Mouse (Mus musculus) E14TG2a.4 (cell line): ENCODE measurements around the gene Evc.
A peak's percentile ranks its signal among the peaks of the same experiment; 100 is the strongest.

Experiments used
- H3K27me3 ChIP-seq: 2 replicates; pipeline ENCODE4 v1.6.1; 2014; ENCODE audit warnings: low read length, control low read depth; ENCODE audit not compliant: insufficient read depth
- H3K36me3 ChIP-seq: 2 replicates; pipeline ENCODE4 v1.6.1; 2014; ENCODE audit warnings: low read length, control low read depth; ENCODE audit not compliant: insufficient read depth
- H3K4me1 ChIP-seq: replicated peaks from 2 replicates; pipeline ENCODE4 v1.6.1; 2014; ENCODE audit warnings: low read depth, low read length, control low read depth
- H3K4me3 ChIP-seq: replicated peaks from 2 replicates; pipeline ENCODE4 v1.5.1; 2014; ENCODE audit warnings: mild to moderate bottlenecking, low read length
- H3K9me3 ChIP-seq: 2 replicates; pipeline ENCODE4 v1.6.1; 2014; ENCODE audit warnings: low read length, control low read depth
- CTCF ChIP-seq: conservative IDR thresholded peaks from 2 replicates; pipeline ENCODE4 v1.5.1; 2014; ENCODE audit warnings: low read length
- NANOG ChIP-seq: IDR thresholded peaks from 2 replicates; pipeline ENCODE4 v1.6.1; 2014; ENCODE audit warnings: borderline replicate concordance, low read length, mixed read lengths
- POU5F1 ChIP-seq: IDR thresholded peaks from 2 replicates; pipeline ENCODE4 v1.6.1; 2014; ENCODE audit warnings: low read length, borderline replicate concordance

Evc gene

DNA sequence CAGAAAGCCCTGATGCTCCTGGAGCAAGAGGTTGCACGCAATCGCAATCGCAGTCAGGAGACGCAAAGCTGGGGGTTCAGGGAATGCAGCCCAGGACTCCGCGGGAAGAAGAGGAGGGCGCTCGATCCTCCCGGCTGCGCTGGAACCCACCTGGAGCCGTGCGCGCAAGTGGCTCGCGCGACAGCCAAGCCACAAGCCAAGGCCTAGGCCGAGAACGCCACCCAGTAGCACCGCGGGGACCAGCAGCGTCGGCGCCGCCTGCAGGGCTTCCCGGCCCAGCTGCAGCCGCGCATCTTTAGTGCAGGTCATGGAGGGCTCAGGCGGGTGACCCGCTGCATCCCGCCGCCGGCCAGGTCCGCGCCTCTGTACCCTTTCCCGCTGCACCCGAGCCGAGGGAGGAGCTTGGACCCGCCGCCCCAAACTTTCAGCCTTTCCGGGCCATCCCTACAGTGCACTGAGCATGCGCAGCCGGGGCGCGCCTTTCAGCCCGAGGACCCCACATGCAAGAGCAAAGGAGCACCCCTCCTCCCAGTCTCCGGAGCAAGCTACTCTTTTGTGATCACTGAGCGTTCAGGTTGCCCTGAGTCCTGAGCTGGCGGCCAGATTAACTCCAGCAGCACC is at the start of gene Evc:
Gene Evc, minus strand, starts transcription at position 410 of the 621 bp plus-strand sequence.
- peaks cover 40% of the 10 kb centered on the region for H3K36me3 ChIP-seq
- H3K4me3 ChIP-seq = peak within 1 kb of the TSS; percentile 85
- H3K4me1 ChIP-seq = peaks cover 59% of the 10 kb centered on the region
- H3K9me3 ChIP-seq = no peaks in the 10 kb centered on the region
- TF ChIP-seq CTCF = no peak
- no peak for TF ChIP-seq NANOG
- no peak for TF ChIP-seq POU5F1
- H3K27me3 ChIP-seq = peaks cover 34% of the 10 kb centered on the region

DNA sequence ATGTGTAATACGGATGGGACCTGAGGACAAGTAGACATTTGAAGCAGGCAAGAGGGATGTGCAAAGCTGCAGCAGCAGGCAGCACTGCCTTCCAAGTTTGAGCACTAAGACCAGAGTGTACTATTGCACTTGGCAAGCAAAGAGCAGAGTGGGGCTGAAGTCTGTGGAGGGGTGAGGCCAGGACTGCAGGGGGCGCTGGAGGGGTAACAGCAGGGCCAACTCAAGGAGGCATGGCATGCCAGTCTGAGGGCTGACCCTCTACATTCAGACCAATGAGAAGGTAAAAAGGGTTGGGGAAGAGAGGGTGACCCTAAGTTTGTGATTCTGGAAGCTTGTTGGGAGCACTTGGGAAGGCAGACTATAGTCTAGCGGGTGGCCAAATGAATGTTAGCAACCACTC is 46.9 kb upstream of the Evc start:
- Histone ChIP-seq H3K9me3 (no peaks in the 10 kb centered on the region), H3K4me1 (peaks cover 7% of the 10 kb centered on the region), H3K4me3 (no peak overlapping the region), H3K36me3 (peaks cover 90% of the 10 kb centered on the region), H3K27me3 (no peaks in the 10 kb centered on the region)
- TF ChIP-seq NANOG (no peak), CTCF (peak; percentile 13; the same call in 1 of the 2 replicates)

DNA sequence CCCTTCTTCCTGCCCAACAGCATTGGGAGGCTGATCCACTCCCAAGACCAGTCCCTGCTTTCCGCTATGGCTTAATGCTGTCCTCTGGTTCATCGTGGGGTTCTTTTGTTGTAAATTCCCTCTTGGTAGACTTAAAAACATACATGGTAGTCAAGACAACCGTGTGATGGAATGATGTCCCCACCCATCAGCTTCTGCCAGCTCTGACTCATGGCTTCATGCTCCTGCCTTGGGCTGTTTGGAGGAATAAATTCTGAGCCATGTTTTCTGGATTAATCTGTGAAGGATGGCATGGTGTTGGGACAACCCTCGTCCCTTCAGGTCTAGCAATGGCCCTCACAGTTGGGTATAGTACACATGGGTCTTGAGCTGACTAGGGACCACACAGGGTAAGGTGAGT is 43.9 kb upstream of the Evc start:
- no peaks in the 10 kb centered on the region for H3K27me3 ChIP-seq
- TF ChIP-seq NANOG (no peak), CTCF (no peak), POU5F1 (no peak)
- H3K4me3 ChIP-seq = no peak overlapping the region
- no peaks in the 10 kb centered on the region for H3K9me3 ChIP-seq
- H3K36me3 ChIP-seq = peaks cover 84% of the 10 kb centered on the region
- no peaks in the 10 kb centered on the region for H3K4me1 ChIP-seq

DNA sequence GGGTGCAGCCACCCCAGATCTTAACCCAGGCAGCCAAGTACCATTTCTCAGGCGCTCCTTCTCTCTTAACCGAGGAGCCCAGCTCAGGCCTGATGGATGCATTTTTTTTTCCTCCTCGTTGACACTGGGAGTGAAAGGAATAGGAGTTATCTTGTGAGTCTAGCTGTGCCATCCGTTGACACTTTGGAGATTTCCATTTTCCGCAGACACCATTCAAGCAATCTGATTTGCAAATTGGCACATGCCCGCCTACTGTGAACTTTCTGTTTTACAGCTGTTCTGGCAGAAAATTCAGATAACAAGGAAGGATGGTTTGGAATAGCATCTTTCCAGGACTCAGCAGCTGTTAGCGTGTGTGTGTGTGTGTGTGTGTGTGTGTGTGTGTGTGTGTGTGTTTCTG is 40.7 kb upstream of the Evc start:
- no peaks in the 10 kb centered on the region for H3K9me3 ChIP-seq
- no peaks in the 10 kb centered on the region for H3K27me3 ChIP-seq
- H3K4me1 ChIP-seq = no peaks in the 10 kb centered on the region
- H3K4me3 ChIP-seq = no peak overlapping the region
- TF ChIP-seq NANOG (no peak), POU5F1 (no peak), CTCF (no peak)
- peaks cover 79% of the 10 kb centered on the region for H3K36me3 ChIP-seq

DNA sequence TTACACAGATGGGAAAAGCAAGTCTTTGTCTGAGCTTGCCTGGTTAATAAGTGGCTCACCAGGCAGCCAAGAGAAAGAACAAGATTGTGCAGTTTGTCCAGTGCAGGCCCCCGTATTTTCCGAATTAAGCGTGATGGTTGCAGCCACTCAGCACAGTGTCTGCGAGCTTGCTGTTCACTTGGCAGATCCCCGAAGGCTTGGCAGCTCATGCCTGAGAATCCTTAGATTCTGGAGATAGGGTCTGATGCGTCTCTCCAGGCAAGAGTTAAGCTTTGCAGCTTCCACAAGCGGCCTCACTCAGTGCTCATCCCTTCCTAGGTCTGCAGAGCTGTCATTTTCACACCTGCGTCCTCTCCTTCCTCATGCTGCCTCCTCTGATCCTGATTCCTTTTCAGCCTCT is 32.1 kb upstream of the Evc start:
- Histone ChIP-seq H3K4me1 (peaks cover 8% of the 10 kb centered on the region; the same call in 1 of the 2 replicates), H3K4me3 (no peak overlapping the region), H3K27me3 (no peaks in the 10 kb centered on the region)

DNA sequence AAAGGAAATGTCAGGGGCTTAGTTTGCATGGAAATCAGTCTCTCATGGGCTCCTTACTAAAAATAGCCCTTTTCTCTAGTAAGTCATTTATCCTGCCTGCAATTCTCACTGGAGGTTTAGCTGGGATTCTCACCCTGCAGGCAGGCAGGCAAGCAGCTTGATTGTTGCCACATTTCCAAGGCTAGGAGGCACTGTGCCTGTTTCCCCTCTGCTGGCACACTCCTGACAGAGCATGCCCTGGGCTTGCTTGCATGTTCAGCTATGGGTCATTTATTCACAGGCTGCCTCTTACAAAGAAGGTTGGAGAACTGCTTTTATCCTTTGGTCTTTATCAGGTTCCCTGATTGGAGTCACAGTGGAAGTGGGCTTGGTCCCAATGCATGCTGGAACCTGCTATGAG is 29.1 kb upstream of the Evc start:
- no peak overlapping the region for H3K4me3 ChIP-seq
- H3K9me3 ChIP-seq = no peaks in the 10 kb centered on the region
- no peak for TF ChIP-seq NANOG
- no peak for TF ChIP-seq CTCF
- no peak for TF ChIP-seq POU5F1
- no peaks in the 10 kb centered on the region for H3K27me3 ChIP-seq
- H3K36me3 ChIP-seq = peaks cover 63% of the 10 kb centered on the region
- H3K4me1 ChIP-seq = peaks cover 8% of the 10 kb centered on the region; the same call in 1 of the 2 replicates

More for the DNA sequence above, 32.1 kb upstream of the Evc start:
- H3K9me3 ChIP-seq = no peaks in the 10 kb centered on the region
- peaks cover 80% of the 10 kb centered on the region for H3K36me3 ChIP-seq
- TF ChIP-seq CTCF = no peak
- no peak for TF ChIP-seq POU5F1
- no peak for TF ChIP-seq NANOG

DNA sequence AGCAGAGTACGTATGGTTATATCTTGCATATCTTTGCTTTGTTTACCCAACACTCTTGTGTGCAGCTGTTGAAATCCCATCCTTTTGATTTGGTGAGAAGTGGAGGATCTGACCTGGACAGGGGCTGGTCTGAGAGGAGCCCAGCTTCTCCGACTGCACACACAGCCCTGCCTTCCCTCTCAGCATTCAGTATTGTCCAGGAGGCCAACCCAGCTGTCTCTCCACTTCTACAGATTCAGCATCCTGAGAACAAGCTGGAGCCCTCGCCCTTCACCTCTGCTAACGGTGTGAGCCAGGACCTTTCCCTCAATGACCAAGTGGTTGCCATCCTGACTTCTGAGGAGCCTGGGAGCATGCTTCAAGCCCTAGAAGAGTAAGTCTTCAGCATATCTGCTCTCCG is 26.6 kb upstream of the Evc start:
- no peak overlapping the region for H3K4me3 ChIP-seq
- TF ChIP-seq CTCF = no peak
- TF ChIP-seq NANOG = no peak
- no peak for TF ChIP-seq POU5F1

DNA sequence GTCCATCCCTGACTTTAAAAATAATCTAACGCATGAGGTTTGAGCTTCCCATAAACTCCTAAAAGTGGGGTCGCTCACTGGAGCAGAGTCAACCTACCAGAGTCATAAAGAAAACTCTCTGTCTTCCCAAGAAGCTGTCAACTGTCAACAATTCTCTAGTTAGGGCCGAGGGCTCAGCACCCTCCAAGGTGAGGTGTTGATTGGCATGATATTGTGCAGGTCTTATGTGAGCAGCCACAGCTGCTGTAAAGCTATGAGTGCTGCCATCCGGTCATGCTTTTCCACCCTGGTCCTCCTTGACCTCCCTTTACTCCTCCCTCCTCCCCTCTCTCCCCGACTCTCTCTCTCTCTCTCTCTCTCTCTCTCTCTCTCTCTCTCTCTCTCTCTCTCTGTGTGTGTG is 25.9 kb upstream of the Evc start:
- no peak for TF ChIP-seq NANOG
- no peak for TF ChIP-seq CTCF
- TF ChIP-seq POU5F1 = no peak

More for the DNA sequence above, 26.6 kb upstream of the Evc start:
- H3K27me3 ChIP-seq = no peaks in the 10 kb centered on the region
- H3K9me3 ChIP-seq = no peaks in the 10 kb centered on the region
- H3K36me3 ChIP-seq = peaks cover 46% of the 10 kb centered on the region
- peaks cover 8% of the 10 kb centered on the region; the same call in 1 of the 2 replicates for H3K4me1 ChIP-seq

DNA sequence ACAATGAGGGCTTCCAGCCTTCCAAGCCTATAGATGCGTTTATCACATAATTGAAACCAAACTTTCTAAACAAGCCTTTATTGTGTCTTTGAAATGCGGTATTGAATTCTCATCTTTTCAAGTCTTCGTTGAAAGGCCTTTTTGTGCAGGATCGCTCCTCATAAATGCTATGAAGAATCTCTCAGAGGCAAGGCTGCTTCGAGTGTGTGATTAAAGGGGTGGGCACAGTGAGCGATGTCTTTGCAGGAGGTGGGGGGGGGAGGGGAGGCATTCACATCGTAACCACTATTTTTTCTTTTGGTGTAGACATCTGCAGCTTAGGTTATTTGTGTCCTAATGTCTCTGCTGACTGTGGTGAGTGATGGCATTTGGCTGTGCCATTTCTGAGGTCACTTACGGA is 19.3 kb upstream of the Evc start:
- no peaks in the 10 kb centered on the region for H3K27me3 ChIP-seq
- no peak for TF ChIP-seq POU5F1
- TF ChIP-seq NANOG = no peak
- no peak for TF ChIP-seq CTCF
- peaks cover 38% of the 10 kb centered on the region for H3K36me3 ChIP-seq
- H3K4me1 ChIP-seq = no peaks in the 10 kb centered on the region
- no peaks in the 10 kb centered on the region for H3K9me3 ChIP-seq
- no peak overlapping the region for H3K4me3 ChIP-seq

More for the DNA sequence above, 25.9 kb upstream of the Evc start:
- H3K36me3 ChIP-seq = peaks cover 48% of the 10 kb centered on the region
- no peaks in the 10 kb centered on the region for H3K9me3 ChIP-seq
- no peak overlapping the region for H3K4me3 ChIP-seq
- H3K27me3 ChIP-seq = no peaks in the 10 kb centered on the region
- H3K4me1 ChIP-seq = peaks cover 8% of the 10 kb centered on the region; the same call in 1 of the 2 replicates
